Mouse (Mus musculus) hematopoietic stem cell, adult 5-6 weeks (primary cell): Measurements from ENCODE around the gene Cops3. TPM values are rescaled to one million over a fixed set of nuclear protein-coding genes. Genes with fewer than 3 reads are reported as not detected.

Experiments
- total RNA-seq: library from RNA; stranded (forward); fragments of 172-1452, 232-1000 nt; gene quantifications from 2 replicates; pipeline ENCODE4 v1.2.3, GENCODE M21; 2017

Cops3 gene
- total RNA-seq, 1 experiment from 2014 or later, result 172 TPM

Other genes starting within 250 kb of the Cops3 start
- gene Olfr223, start 246.5 kb downstream of the Cops3 start, total RNA-seq, result not detected in 2 replicates
- 128 and 142 TPM in 2 replicates for gene Mprip, start 178.5 kb downstream of the Cops3 start, total RNA-seq
- 3.7 and 4.4 TPM in 2 replicates for gene Pld6, start 52.2 kb downstream of the Cops3 start, total RNA-seq
- 24.5 and 27.3 TPM in 2 replicates for gene Flcn, start 29.8 kb downstream of the Cops3 start, total RNA-seq
- 11.1 and 16.7 TPM in 2 replicates for gene Nt5m, start 391 bp downstream of the Cops3 start, total RNA-seq
- gene Med9, start 108.4 kb upstream of the Cops3 start, total RNA-seq, result 19.6 and 20.4 TPM in 2 replicates
- gene Rasd1, start 125.1 kb upstream of the Cops3 start, total RNA-seq, result 2.1 and 3.4 TPM in 2 replicates
- 2.7 and 16.3 TPM in 2 replicates for gene Pemt, start 206.7 kb upstream of the Cops3 start, total RNA-seq